Mouse (Mus musculus) embryo, embryonic 10 days (tissue): ENCODE data around the gene Bbs2.
A peak's percentile ranks its signal among the peaks of the same experiment; 100 is the strongest.
"Not testable (repeated sequence)": the region's sequence is repeated elsewhere in the genome, so short reads cannot be mapped to it uniquely, and the experiment has no call there.

Experiments
- DNase-seq: peaks from one replicate; pipeline ENCODE4 v3.0.0-alpha.2; 2015; ENCODE audit warnings: low spot score

Gene Bbs2

GRCm38 (mm10) chr8:94098081-94098974 lies at the start of gene Bbs2:
TSS of gene Bbs2 (minus strand) at chr8:94098928.
- DNase-seq = peak; percentile 100

GRCm38 (mm10) chr8:94148236-94148635 lies 49.5 kb upstream of the Bbs2 start:
- DNase-seq = no peak

- no peak for DNase-seq
Measured at GRCm38 (mm10) chr8:94140266-94140795, 41.6 kb upstream of the Bbs2 start.

- DNase-seq = no peak
Measured at GRCm38 (mm10) chr8:94136933-94137332, 38.2 kb upstream of the Bbs2 start, which contains the start of gene Mt4. TSS of gene Mt4 (plus strand) at chr8:94137197.

GRCm38 (mm10) chr8:94136192-94136591 lies 37.5 kb upstream of the Bbs2 start:
- DNase-seq = no peak

GRCm38 (mm10) chr8:94135556-94135955 lies 36.8 kb upstream of the Bbs2 start:
- no peak for DNase-seq

- not testable (repeated sequence) for DNase-seq
Measured at GRCm38 (mm10) chr8:94134601-94135000, 35.9 kb upstream of the Bbs2 start.

GRCm38 (mm10) chr8:94132096-94132495 lies 33.4 kb upstream of the Bbs2 start:
- no peak for DNase-seq

GRCm38 (mm10) chr8:94130126-94130525 lies 31.4 kb upstream of the Bbs2 start:
- no peak for DNase-seq

- DNase-seq = no peak
Measured at GRCm38 (mm10) chr8:94129133-94129789, 30.5 kb upstream of the Bbs2 start.

GRCm38 (mm10) chr8:94127711-94128110 lies 29.0 kb upstream of the Bbs2 start:
- DNase-seq = no peak

- DNase-seq = no peak
Measured at GRCm38 (mm10) chr8:94122711-94123468, 24.2 kb upstream of the Bbs2 start.

- no peak for DNase-seq
Measured at GRCm38 (mm10) chr8:94121625-94122024, 22.9 kb upstream of the Bbs2 start.

GRCm38 (mm10) chr8:94118776-94119430 lies 20.2 kb upstream of the Bbs2 start:
- peak; percentile 84 for DNase-seq

GRCm38 (mm10) chr8:94113972-94114371 lies 15.2 kb upstream of the Bbs2 start:
- no peak for DNase-seq

GRCm38 (mm10) chr8:94113435-94113834 lies 14.7 kb upstream of the Bbs2 start:
- no peak for DNase-seq

- DNase-seq = no peak
Measured at GRCm38 (mm10) chr8:94110526-94111177, 11.9 kb upstream of the Bbs2 start.

- DNase-seq = no peak
Measured at GRCm38 (mm10) chr8:94109835-94110234, 11.1 kb upstream of the Bbs2 start.

GRCm38 (mm10) chr8:94109396-94109795 lies 10.7 kb upstream of the Bbs2 start:
- no peak for DNase-seq

GRCm38 (mm10) chr8:94107871-94108270 lies 9.1 kb upstream of the Bbs2 start:
- DNase-seq = no peak

- no peak for DNase-seq
Measured at GRCm38 (mm10) chr8:94104146-94104545, 5.4 kb upstream of the Bbs2 start.
